Mouse (Mus musculus) G1E (cell line): ENCODE data around the gene Slit1.

Source experiments
- CTCF ChIP-seq: IDR thresholded peaks from 2 replicates; pipeline ENCODE4 v1.5.1; 2012; ENCODE audit warnings: low read depth, low read length, inconsistent platforms, mixed read lengths
- POLR2AphosphoS5 ChIP-seq: IDR thresholded peaks from 2 replicates; pipeline ENCODE4 v1.6.1; 2012; ENCODE audit warnings: low read depth, low read length, inconsistent platforms; ENCODE audit not compliant: insufficient replicate concordance
- TAL1 ChIP-seq: conservative IDR thresholded peaks from 2 replicates; pipeline ENCODE4 v1.6.1; 2012; ENCODE audit warnings: low read depth, low read length, inconsistent platforms, mixed read lengths

GRCm38 (mm10) chr19:41669747-41670342 lies 73.6 kb downstream of the Slit1 start:
- TF ChIP-seq CTCF, result no peak
- TF ChIP-seq POLR2AphosphoS5, result no peak
- TF ChIP-seq TAL1, result no peak
